Mouse (Mus musculus) hindbrain, embryonic 12.5 days (tissue): ENCODE results near the gene Plscr1. TPM values are rescaled to one million over a fixed set of nuclear protein-coding genes. Genes with fewer than 3 reads are reported as not detected.

Source experiments
- ATAC-seq: fragments of 200-750 bp; cut with Nextera tagmentation; 2 replicates; pipeline ENCODE4 v1.8.0; 2017; ENCODE audit warnings: moderate TSS enrichment; ENCODE audit not compliant: low FRiP score
- H3K27ac ChIP-seq: fragments of 300-500 bp; sonication (generic); 2 replicates; pipeline ENCODE4 v1.5.1; 2016; ENCODE audit warnings: mild to moderate bottlenecking
- H3K27me3 ChIP-seq: fragments of 300-500 bp; sonication (generic); 2 replicates; pipeline ENCODE4 v1.6.1; 2016; ENCODE audit warnings: mild to moderate bottlenecking
- H3K36me3 ChIP-seq: fragments of 300-500 bp; sonication (generic); 2 replicates; pipeline ENCODE4 v1.6.1; 2016; ENCODE audit warnings: mild to moderate bottlenecking
- H3K4me1 ChIP-seq: fragments of 300-500 bp; sonication (generic); 2 replicates; pipeline ENCODE4 v1.6.1; 2016
- H3K4me2 ChIP-seq: fragments of 300-500 bp; sonication (generic); replicated peaks from 2 replicates; pipeline ENCODE4 v1.6.1; 2016; ENCODE audit warnings: mild to moderate bottlenecking
- H3K4me3 ChIP-seq: fragments of 300-500 bp; sonication (generic); 2 replicates; pipeline ENCODE4 v1.5.1; 2016; ENCODE audit warnings: mild to moderate bottlenecking
- H3K9ac ChIP-seq: fragments of 300-500 bp; sonication (generic); 2 replicates; pipeline ENCODE4 v1.6.1; 2016; ENCODE audit warnings: mild to moderate bottlenecking, moderate library complexity
- H3K9me3 ChIP-seq: fragments of 300-500 bp; sonication (generic); replicated peaks from 2 replicates; pipeline ENCODE4 v1.6.1; 2016; ENCODE audit warnings: mild to moderate bottlenecking
- WGBS: fragments of 180-500 bp; shearing (Covaris S2); methylation state at CpG from one replicate; pipeline ENCODE4 v1.1.7; 2016; 5-methylcytosine and 5-hydroxymethylcytosine counted together
- microRNA-seq: library from miRNA; unstranded; fragments of <30 nt; microRNA quantifications from one replicate; pipeline ENCODE4, GENCODE M21; 2017
- polyA plus RNA-seq: library from polyadenylated mRNA; unstranded; fragments of >200 nt; fragmentation: Nextera tagmentation; extraction: Ambion mirVana; gene quantifications from 2 replicates; pipeline ENCODE4 v1.2.1, GENCODE M21; 2016

Gene Plscr1
- polyA plus RNA-seq, 1 experiment from 2014 or later = 20.8 TPM

- H3K27ac ChIP-seq = no peak overlapping the region
- no peak overlapping the region for H3K9ac ChIP-seq
- no peaks in the 10 kb centered on the region for H3K36me3 ChIP-seq
- H3K4me3 ChIP-seq = no peak overlapping the region
- H3K4me1 ChIP-seq = no peaks in the 10 kb centered on the region
- no peak for ATAC-seq
- H3K9me3 ChIP-seq = no peaks in the 10 kb centered on the region
- WGBS = 77% methylated on average over 2 of the region's 2 CpGs
- H3K27me3 ChIP-seq = no peaks in the 10 kb centered on the region
- no peak overlapping the region for H3K4me2 ChIP-seq
These were observed 42.6 kb downstream of the Plscr1 start for GRCm38 (mm10) chr9:92292169-92292568.

DNA sequence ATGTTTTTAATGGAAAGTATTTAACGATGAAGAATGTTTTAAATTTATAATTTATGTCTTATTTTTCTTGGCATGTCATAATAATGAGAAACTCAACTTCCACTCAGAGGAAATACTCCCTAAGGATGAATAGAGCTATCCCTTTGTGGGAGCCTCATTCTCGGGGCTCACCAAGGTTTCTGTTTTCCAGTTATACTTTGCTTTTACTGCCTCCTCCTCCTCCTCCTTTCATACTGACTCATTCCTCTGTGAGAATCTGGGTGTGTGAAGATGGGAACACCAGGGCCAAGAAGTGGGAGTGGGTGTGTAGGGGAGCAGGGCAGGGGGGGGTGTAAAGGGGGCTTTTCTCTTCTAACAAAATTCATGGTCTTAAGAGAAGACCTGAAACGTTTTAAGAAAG is 43.4 kb downstream of the Plscr1 start:
- no peaks in the 10 kb centered on the region for H3K9me3 ChIP-seq
- H3K9ac ChIP-seq = no peak overlapping the region
- WGBS = 78% methylated on average over 3 of the region's 3 CpGs
- H3K4me1 ChIP-seq = no peaks in the 10 kb centered on the region
- H3K36me3 ChIP-seq = no peaks in the 10 kb centered on the region
- H3K4me2 ChIP-seq = no peak overlapping the region
- no peaks in the 10 kb centered on the region for H3K27me3 ChIP-seq
- ATAC-seq = no peak
- no peak overlapping the region for H3K4me3 ChIP-seq
- H3K27ac ChIP-seq = no peak overlapping the region

- WGBS = 91% methylated on average over 2 of the region's 2 CpGs
- Histone ChIP-seq H3K4me3 (no peak overlapping the region), H3K36me3 (no peaks in the 10 kb centered on the region), H3K27me3 (no peaks in the 10 kb centered on the region), H3K9ac (no peak overlapping the region), H3K4me1 (no peaks in the 10 kb centered on the region), H3K27ac (no peak overlapping the region), H3K9me3 (no peaks in the 10 kb centered on the region), H3K4me2 (no peak overlapping the region)
- no peak for ATAC-seq
These were observed 44.3 kb downstream of the Plscr1 start for GRCm38 (mm10) chr9:92293560-92294548.

DNA sequence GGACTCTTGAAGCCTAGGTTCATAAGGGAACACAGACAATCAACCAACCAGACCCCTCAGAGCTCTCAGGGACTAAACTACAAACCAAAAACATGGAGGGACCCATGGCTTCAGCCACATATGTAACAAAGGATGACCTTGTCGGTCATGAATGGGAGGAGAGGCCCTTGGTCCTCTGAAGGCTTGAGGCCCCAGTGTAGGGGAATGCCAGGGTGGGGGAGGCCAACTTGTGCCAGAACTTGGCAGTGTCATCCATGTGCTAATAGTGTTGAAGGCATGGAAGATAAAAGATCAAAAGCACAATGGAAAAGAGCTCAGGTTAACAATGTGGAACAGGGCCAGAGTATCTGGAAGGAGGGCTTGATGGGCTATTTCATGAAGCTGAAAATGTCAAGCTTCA is 48.7 kb downstream of the Plscr1 start:
- no peak for ATAC-seq

GRCm38 (mm10) chr9:92301213-92301612 is 51.7 kb downstream of the Plscr1 start:
- WGBS = 61% methylated on average over 3 of the region's 3 CpGs
- Histone ChIP-seq H3K4me3 (no peak overlapping the region), H3K9ac (no peak overlapping the region), H3K27me3 (no peaks in the 10 kb centered on the region), H3K36me3 (no peaks in the 10 kb centered on the region), H3K9me3 (no peaks in the 10 kb centered on the region), H3K27ac (no peak overlapping the region), H3K4me2 (no peak overlapping the region), H3K4me1 (no peaks in the 10 kb centered on the region)
- no peak for ATAC-seq

More for the DNA sequence above, 48.7 kb downstream of the Plscr1 start:
- Histone ChIP-seq H3K27ac (no peak overlapping the region), H3K36me3 (no peaks in the 10 kb centered on the region), H3K9ac (no peak overlapping the region), H3K4me1 (no peaks in the 10 kb centered on the region), H3K4me2 (no peak overlapping the region), H3K4me3 (no peak overlapping the region), H3K27me3 (no peaks in the 10 kb centered on the region), H3K9me3 (no peaks in the 10 kb centered on the region)
- WGBS = 58% methylated on average over 1 of the region's 1 CpGs

DNA sequence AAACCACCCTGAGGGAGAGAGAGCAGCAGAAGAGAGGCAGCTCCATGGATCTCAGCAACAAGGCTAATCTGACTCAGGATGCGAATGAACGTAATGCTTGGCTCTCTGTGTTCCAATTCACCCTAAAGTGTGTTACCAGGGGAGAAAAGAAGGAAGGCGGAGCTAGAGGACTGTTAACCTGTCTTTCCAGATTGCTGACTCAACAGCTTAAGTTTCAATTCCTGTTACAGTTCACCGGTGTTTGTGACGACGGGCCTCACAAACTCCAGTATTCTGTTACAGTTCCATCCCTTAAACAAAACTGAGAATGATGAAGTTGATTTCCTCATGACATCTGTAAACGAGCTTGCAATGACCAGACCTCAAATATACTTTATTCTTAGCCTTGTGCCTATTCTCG is 55.5 kb downstream of the Plscr1 start:
- Histone ChIP-seq H3K4me3 (no peak overlapping the region), H3K27me3 (no peaks in the 10 kb centered on the region), H3K9ac (no peak overlapping the region), H3K9me3 (no peaks in the 10 kb centered on the region), H3K27ac (no peak overlapping the region), H3K4me2 (no peak overlapping the region), H3K36me3 (no peaks in the 10 kb centered on the region), H3K4me1 (no peaks in the 10 kb centered on the region)
- 74% methylated on average over 8 of the region's 8 CpGs for WGBS
- ATAC-seq = no peak

GRCm38 (mm10) chr9:92305620-92306220 is 56.2 kb downstream of the Plscr1 start:
- Histone ChIP-seq H3K4me3 (no peak overlapping the region), H3K4me1 (no peaks in the 10 kb centered on the region), H3K27me3 (no peaks in the 10 kb centered on the region), H3K27ac (no peak overlapping the region), H3K36me3 (no peaks in the 10 kb centered on the region), H3K9me3 (no peaks in the 10 kb centered on the region), H3K9ac (no peak overlapping the region), H3K4me2 (no peak overlapping the region)
- no peak for ATAC-seq
- 53% methylated on average over 8 of the region's 8 CpGs for WGBS

- Histone ChIP-seq H3K4me3 (no peak within 1 kb of the TSS), H3K9me3 (no peaks in the 10 kb centered on the region), H3K27me3 (no peaks in the 10 kb centered on the region), H3K36me3 (no peaks in the 10 kb centered on the region), H3K9ac (no peak within 1 kb of the TSS), H3K4me1 (no peaks in the 10 kb centered on the region), H3K27ac (no peak within 1 kb of the TSS), H3K4me2 (no peak within 1 kb of the TSS)
- WGBS = 97% methylated on average over 1 of the region's 1 CpGs
- ATAC-seq = no peak
These were observed 59.5 kb downstream of the Plscr1 start, which contains the start of gene 1700057G04Rik for GRCm38 (mm10) chr9:92309077-92309476. 1700057G04Rik (plus strand) TSS chr9:92309377.

DNA sequence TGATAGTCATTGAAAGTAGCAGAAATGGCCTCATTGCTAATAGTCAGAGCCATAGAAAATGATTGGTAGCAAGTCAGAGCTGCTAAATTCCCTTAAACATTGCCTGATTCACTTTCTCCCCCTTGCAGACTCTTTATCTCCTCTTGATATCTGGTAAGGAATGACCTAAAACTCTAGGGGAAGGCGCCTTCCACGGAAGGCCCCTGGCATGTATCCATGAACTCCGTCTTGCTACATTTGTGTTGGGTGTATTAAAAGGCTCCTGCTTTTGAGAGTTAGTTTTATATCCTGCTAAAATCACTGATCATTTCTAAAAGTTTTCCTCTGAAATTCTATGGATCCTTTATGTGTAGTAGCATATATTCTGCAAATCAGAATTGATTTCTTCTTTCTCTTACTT is 67.2 kb downstream of the Plscr1 start:
- Histone ChIP-seq H3K36me3 (no peaks in the 10 kb centered on the region), H3K27me3 (no peaks in the 10 kb centered on the region), H3K27ac (no peak overlapping the region), H3K4me1 (no peaks in the 10 kb centered on the region), H3K4me2 (no peak overlapping the region), H3K9me3 (no peaks in the 10 kb centered on the region), H3K9ac (no peak overlapping the region), H3K4me3 (no peak overlapping the region)
- 87% methylated on average over 3 of the region's 3 CpGs for WGBS
- no peak for ATAC-seq

Small RNA genes within 50 kb of the gene (microRNA-seq; reads per million reads assigned to microRNA genes)
- gene Mir6386 = not detected

Other genes starting within 250 kb of the Plscr1 start
- not detected in 2 replicates for gene Plscr5, start 56.8 kb upstream of the Plscr1 start, polyA plus RNA-seq
- 1.9 and 2.2 TPM in 2 replicates for gene Plscr2, start 25.9 kb downstream of the Plscr1 start, polyA plus RNA-seq
- not detected in 2 replicates for gene 1700057G04Rik, start 59.6 kb downstream of the Plscr1 start, polyA plus RNA-seq
- gene Plscr4, start 207.6 kb downstream of the Plscr1 start, polyA plus RNA-seq = 2.3 and 2.7 TPM in 2 replicates